Comparison of ENCODE assay signal across 13 mouse cellular contexts in genomic region chr14:45478977-45479806, GRCm38 (mm10). TPM values are rescaled to one million over a fixed set of nuclear protein-coding genes. Genes with fewer than 3 reads are reported as not detected.
DNase-seq lines count a peak whose midpoint lies in the region; ATAC-seq and TF ChIP-seq lines count a peak whose summit lies in the region.
"Had no signal": no experiment of that assay in that cellular context is flagged by ENCODE, and none has a peak within 500 bp of the region (broad histone marks: within the 10 kb centered on the region; RNA-seq: fewer than 3 reads in every experiment).

No protein-coding gene starts in this region.

- no peak overlapping the region for H3K4me2 ChIP-seq in embryonic facial prominence, embryonic 12.5 days (replicated peaks)
- H3K4me2 ChIP-seq in hindbrain, embryonic 15.5 days = no peak overlapping the region
- H3K4me2 ChIP-seq in hindbrain, postnatal 0 days (ENCODE audit: low read depth, low read length) = no peak overlapping the region
- H3K4me2 ChIP-seq in lung, embryonic 15.5 days = no peak overlapping the region
- peak overlapping the region; percentile 70 for H3K4me2 ChIP-seq in myocyte (ENCODE audit: low read depth)
- H3K4me2 ChIP-seq in midbrain, embryonic 15.5 days = no peak overlapping the region

- no peak for TF ChIP-seq POLR2A in myocyte (IDR thresholded peaks at IDR 0.05; ENCODE audit: insufficient read length, low read depth)

- H3K4me1 ChIP-seq in embryonic facial prominence, embryonic 12.5 days = no peaks in the 10 kb centered on the region
- peaks cover 18% of the 10 kb centered on the region for H3K4me1 ChIP-seq in embryonic facial prominence, embryonic 10.5 days
- H3K4me1 ChIP-seq in hindbrain, embryonic 15.5 days (replicated peaks) = no peaks in the 10 kb centered on the region; the same call in 1 of the 2 replicates
- no peaks in the 10 kb centered on the region for H3K4me1 ChIP-seq in hindbrain, postnatal 0 days (ENCODE audit: insufficient read depth, low read length)
- peaks cover 27% of the 10 kb centered on the region for H3K4me1 ChIP-seq in lung, embryonic 15.5 days
- no peaks in the 10 kb centered on the region for H3K4me1 ChIP-seq in midbrain, embryonic 15.5 days

- no peak overlapping the region for H3ac ChIP-seq in myocyte (ENCODE audit: control insufficient read depth, insufficient read length)

- no peaks in the 10 kb centered on the region for H3K27me3 ChIP-seq in embryonic facial prominence, embryonic 12.5 days
- no peaks in the 10 kb centered on the region for H3K27me3 ChIP-seq in embryonic facial prominence, embryonic 10.5 days (replicated peaks; ENCODE audit: low read depth, poor library complexity, severe bottlenecking)
- H3K27me3 ChIP-seq in hindbrain, embryonic 15.5 days = no peaks in the 10 kb centered on the region
- no peaks in the 10 kb centered on the region for H3K27me3 ChIP-seq in hindbrain, postnatal 0 days (ENCODE audit: insufficient read depth, low read length)
- no peaks in the 10 kb centered on the region for H3K27me3 ChIP-seq in lung, embryonic 15.5 days
- no peaks in the 10 kb centered on the region for H3K27me3 ChIP-seq in myocyte (ENCODE audit: control insufficient read depth, insufficient read depth, insufficient read length)
- no peaks in the 10 kb centered on the region for H3K27me3 ChIP-seq in midbrain, embryonic 15.5 days (replicated peaks)

- H3K79me2 ChIP-seq in myocyte (ENCODE audit: control insufficient read depth, insufficient read depth) = no peaks in the 10 kb centered on the region

- peak; percentile 47; the same call in 1 of the 2 replicates for ATAC-seq in embryonic facial prominence, embryonic 12.5 days (ENCODE audit: insufficient number of reproducible peaks, insufficient read depth, low FRiP score, low TSS enrichment)
- no peak for ATAC-seq in hindbrain, embryonic 15.5 days (ENCODE audit: low FRiP score, low read depth)
- no peak for ATAC-seq in hindbrain, postnatal 0 days
- ATAC-seq in lung, embryonic 15.5 days (ENCODE audit: borderline replicate concordance, extremely low read depth, low FRiP score, low TSS enrichment) = peak; percentile 60; the same call in 1 of the 2 replicates
- no peak for ATAC-seq in midbrain, embryonic 15.5 days (replicated peaks)
- ATAC-seq: inflammation-experienced regulatory T-cells, adult 6 months; midbrain, embryonic 16.5 days had no signal

- H3K9ac ChIP-seq in embryonic facial prominence, embryonic 12.5 days = no peak overlapping the region
- no peak overlapping the region for H3K9ac ChIP-seq in hindbrain, embryonic 15.5 days
- H3K9ac ChIP-seq in hindbrain, postnatal 0 days (replicated peaks; ENCODE audit: low read length) = no peak overlapping the region
- H3K9ac ChIP-seq in lung, embryonic 15.5 days = no peak overlapping the region
- H3K9ac ChIP-seq in midbrain, embryonic 15.5 days = no peak overlapping the region

- H3K9me3 ChIP-seq in embryonic facial prominence, embryonic 12.5 days = no peaks in the 10 kb centered on the region
- H3K9me3 ChIP-seq in embryonic facial prominence, embryonic 10.5 days = no peaks in the 10 kb centered on the region
- no peaks in the 10 kb centered on the region for H3K9me3 ChIP-seq in hindbrain, embryonic 15.5 days
- no peaks in the 10 kb centered on the region for H3K9me3 ChIP-seq in hindbrain, postnatal 0 days (ENCODE audit: low read length)
- no peaks in the 10 kb centered on the region for H3K9me3 ChIP-seq in lung, embryonic 15.5 days
- H3K9me3 ChIP-seq in midbrain, embryonic 15.5 days = no peaks in the 10 kb centered on the region

- WGBS in embryonic facial prominence, embryonic 12.5 days = 40% methylated on average over 9 of the region's 9 CpGs
- 56% methylated on average over 9 of the region's 9 CpGs for WGBS in embryonic facial prominence, embryonic 10.5 days
- 57% methylated on average over 9 of the region's 9 CpGs for WGBS in hindbrain, embryonic 15.5 days
- 50% methylated on average over 9 of the region's 9 CpGs for WGBS in hindbrain, postnatal 0 days
- WGBS in lung, embryonic 15.5 days = 26% methylated on average over 9 of the region's 9 CpGs
- 67% methylated on average over 9 of the region's 9 CpGs for WGBS in midbrain, embryonic 15.5 days

- H3K27ac ChIP-seq in embryonic facial prominence, embryonic 12.5 days = 0 out of 2 replicates have a peak overlapping the region, but pooled peaks have one; percentile 11
- no peak overlapping the region; the same call in 1 of the 2 replicates for H3K27ac ChIP-seq in embryonic facial prominence, embryonic 10.5 days (replicated peaks)
- H3K27ac ChIP-seq in hindbrain, embryonic 15.5 days (replicated peaks) = 0 out of 2 replicates have a peak overlapping the region, but pooled peaks have one; percentile 11
- no peak overlapping the region for H3K27ac ChIP-seq in hindbrain, postnatal 0 days
- peak overlapping the region; percentile 70 for H3K27ac ChIP-seq in lung, embryonic 15.5 days
- no peak overlapping the region for H3K27ac ChIP-seq in midbrain, embryonic 15.5 days

- TF ChIP-seq CTCF in hindbrain, postnatal 0 days (IDR thresholded peaks at IDR 0.05; ENCODE audit: low read depth) = no peak

- no peak overlapping the region for H3K4me3 ChIP-seq in embryonic facial prominence, embryonic 12.5 days
- no peak overlapping the region for H3K4me3 ChIP-seq in embryonic facial prominence, embryonic 10.5 days
- H3K4me3 ChIP-seq in hindbrain, embryonic 15.5 days = no peak overlapping the region
- no peak overlapping the region for H3K4me3 ChIP-seq in hindbrain, postnatal 0 days (ENCODE audit: low read length)
- no peak overlapping the region for H3K4me3 ChIP-seq in lung, embryonic 15.5 days
- no peak overlapping the region for H3K4me3 ChIP-seq in myocyte
- H3K4me3 ChIP-seq in midbrain, embryonic 15.5 days = no peak overlapping the region

- peaks cover 36% of the 10 kb centered on the region for H3K36me3 ChIP-seq in embryonic facial prominence, embryonic 12.5 days
- H3K36me3 ChIP-seq in embryonic facial prominence, embryonic 10.5 days (replicated peaks) = peaks cover 68% of the 10 kb centered on the region
- peaks cover 26% of the 10 kb centered on the region for H3K36me3 ChIP-seq in hindbrain, embryonic 15.5 days
- H3K36me3 ChIP-seq in hindbrain, postnatal 0 days (ENCODE audit: insufficient read depth, low read length) = peaks cover 13% of the 10 kb centered on the region; the same call in 1 of the 2 replicates
- H3K36me3 ChIP-seq in lung, embryonic 15.5 days = peaks cover 33% of the 10 kb centered on the region
- H3K36me3 ChIP-seq in myocyte (ENCODE audit: control insufficient read depth, insufficient read depth) = peaks cover 34% of the 10 kb centered on the region
- peaks cover 9% of the 10 kb centered on the region for H3K36me3 ChIP-seq in midbrain, embryonic 15.5 days (replicated peaks)

- no peak for DNase-seq in embryonic facial prominence, embryonic 10.5 days (ENCODE audit: low spot score)
- no peak for DNase-seq in hindbrain, postnatal 0 days (ENCODE audit: low spot score)
- DNase-seq in lung, postnatal 4 days = no peak
- DNase-seq: layer of hippocampus, postnatal 36 days; thymus, adult 18-20 months had no signal

TF ChIP-seq in myocyte, 11 proteins besides CTCF, POLR2A, EP300 and RAD21:
- TF ChIP-seq REST (IDR thresholded peaks at IDR 0.05; ENCODE audit: insufficient read depth, insufficient read length) = no peak
- no peak for TF ChIP-seq E2F4 (IDR thresholded peaks at IDR 0.05; ENCODE audit: insufficient read depth)
- no peak for TF ChIP-seq TCF12 (IDR thresholded peaks at IDR 0.05; ENCODE audit: insufficient read depth, poor library complexity, severe bottlenecking)
- TF ChIP-seq CEBPB (IDR thresholded peaks at IDR 0.05; ENCODE audit: insufficient read depth, poor library complexity, severe bottlenecking) = no peak
- peak in 2 of 3 experiments; percentile 16 to 42 for TF ChIP-seq MYOG (IDR thresholded peaks at IDR 0.05; ENCODE audit: control insufficient read depth in 1 of 3, insufficient read depth in 1 of 3, insufficient read length in 2 of 3, low read depth in 2 of 3)
- TF ChIP-seq MYOD1 (IDR thresholded peaks at IDR 0.05; ENCODE audit: control insufficient read depth in 1 of 3, insufficient read length in 2 of 3, low read depth in 2 of 3) = peak in 2 of 3 experiments; percentile 74 to 77
- TF ChIP-seq TCF3 (IDR thresholded peaks at IDR 0.05; ENCODE audit: insufficient read length, low read depth) = no peak
TF ChIP-seq in myocyte: peak in this region for 2.

RNA-seq across cellular contexts. Expression of gene Fermt2, which starts 50.7 kb away (rescaled TPM):
- 95.6 and 111 TPM in 2 replicates for polyA plus RNA-seq in embryonic facial prominence, embryonic 12.5 days (2016; fragmentation: Nextera tagmentation; extraction: Ambion mirVana)
- 83.7 and 99.7 TPM in 2 replicates for polyA plus RNA-seq in embryonic facial prominence, embryonic 10.5 days (2016; fragmentation: Nextera tagmentation; extraction: Ambion mirVana)
- 62.3 and 69.9 TPM in 2 replicates for polyA plus RNA-seq in hindbrain, embryonic 15.5 days (2015; fragmentation: Nextera tagmentation; extraction: Ambion mirVana)
- total RNA-seq in hindbrain, postnatal 0 days (2014; rRNA removed) = 30.0 and 31.6 TPM in 2 replicates
- polyA plus RNA-seq in hindbrain, postnatal 0 days (2015; fragmentation: Nextera tagmentation; extraction: Ambion mirVana) = 76.4 and 89.4 TPM in 2 replicates
- 239 and 248 TPM in 2 replicates for polyA plus RNA-seq in lung, embryonic 15.5 days (2015; fragmentation: Nextera tagmentation; extraction: Ambion mirVana)
- 37.9 TPM for polyA plus RNA-seq in myocyte (2012; fragmentation: generic; extraction: Trizol)
- polyA plus RNA-seq in midbrain, embryonic 15.5 days (2015; fragmentation: Nextera tagmentation; extraction: Ambion mirVana) = 55.3 and 67.1 TPM in 2 replicates
- total RNA-seq: MEL had no signal
- polyA plus RNA-seq: inflammation-experienced regulatory T-cells, adult 6 months had no signal

Comparison
In these comparisons a context has a peak if more than half of its experiments do, and no peak if none do; other contexts are left out.
1. H3K27ac ChIP-seq: peak in embryonic facial prominence, embryonic 12.5 days (single experiment), hindbrain, embryonic 15.5 days (single experiment) and lung, embryonic 15.5 days (single experiment); none in embryonic facial prominence, embryonic 10.5 days (single experiment), hindbrain, postnatal 0 days (single experiment) and midbrain, embryonic 15.5 days (single experiment).
2. ATAC-seq: peak in embryonic facial prominence, embryonic 12.5 days (single experiment) and lung, embryonic 15.5 days (single experiment); none in hindbrain, embryonic 15.5 days (single experiment), hindbrain, postnatal 0 days (single experiment) and midbrain, embryonic 15.5 days (single experiment).